Mouse (Mus musculus): ENCODE data around the gene Sema3c.
"Not testable (repeated sequence)": the region's sequence is repeated elsewhere in the genome, so short reads cannot be mapped to it uniquely, and the experiment has no call there.

Gene Sema3c

GRCm38 (mm10) chr5:17573694-17574380 is at the start of gene Sema3c:
Gene Sema3c (plus strand): TSS chr5:17574281.
- DNase-seq: peak in 1 of 2 experiments; percentile 22

GRCm38 (mm10) chr5:17531165-17531564 is 42.9 kb upstream of the Sema3c start:
- not testable (repeated sequence) for DNase-seq

GRCm38 (mm10) chr5:17543141-17543540 is 30.9 kb upstream of the Sema3c start:
- no peak for DNase-seq

- DNase-seq: no peak
Measured at GRCm38 (mm10) chr5:17544904-17545449, 29.1 kb upstream of the Sema3c start.

GRCm38 (mm10) chr5:17551693-17552092 is 22.4 kb upstream of the Sema3c start:
- no peak for DNase-seq

- DNase-seq: peak; percentile 25 to 42
Measured at GRCm38 (mm10) chr5:17556073-17556473, 18.0 kb upstream of the Sema3c start.

GRCm38 (mm10) chr5:17556715-17557265 is 17.3 kb upstream of the Sema3c start:
- no peak for DNase-seq

GRCm38 (mm10) chr5:17571571-17571970 is 2.5 kb upstream of the Sema3c start:
- no peak for DNase-seq

- peak; percentile 68 to 86 for DNase-seq
Measured at GRCm38 (mm10) chr5:17574413-17575182, 517 bp downstream of the Sema3c start.

- no peak for DNase-seq
Measured at GRCm38 (mm10) chr5:17575183-17575495, 1.1 kb downstream of the Sema3c start.

GRCm38 (mm10) chr5:17576069-17576468 is 2.0 kb downstream of the Sema3c start:
- DNase-seq: peak; percentile 19 to 33

GRCm38 (mm10) chr5:17582047-17582515 is 8.0 kb downstream of the Sema3c start:
- DNase-seq: no peak

GRCm38 (mm10) chr5:17584299-17584945 is 10.3 kb downstream of the Sema3c start:
- DNase-seq: no peak

GRCm38 (mm10) chr5:17586518-17587210 is 12.6 kb downstream of the Sema3c start:
- no peak for DNase-seq

GRCm38 (mm10) chr5:17591908-17592307 is 17.8 kb downstream of the Sema3c start:
- no peak for DNase-seq

GRCm38 (mm10) chr5:17601700-17602099 is 27.6 kb downstream of the Sema3c start:
- no peak for DNase-seq

GRCm38 (mm10) chr5:17620619-17621018 is 46.5 kb downstream of the Sema3c start:
- no peak for DNase-seq

GRCm38 (mm10) chr5:17622564-17622963 is 48.5 kb downstream of the Sema3c start:
- no peak for DNase-seq

GRCm38 (mm10) chr5:17628606-17629005 is 54.5 kb downstream of the Sema3c start:
- peak in 1 of 2 experiments; percentile 7 for DNase-seq

GRCm38 (mm10) chr5:17629599-17629998 is 55.5 kb downstream of the Sema3c start:
- DNase-seq: no peak

- no peak for DNase-seq
Measured at GRCm38 (mm10) chr5:17639519-17639918, 65.4 kb downstream of the Sema3c start.

- DNase-seq: no peak
Measured at GRCm38 (mm10) chr5:17647643-17648226, 73.7 kb downstream of the Sema3c start.
